Mouse (Mus musculus) liver, adult 2 months (tissue): ENCODE results near the gene Myl3. TPM values are rescaled to one million over a fixed set of nuclear protein-coding genes. Genes with fewer than 3 reads are reported as not detected.

Experiments used
- DNase-seq: peaks from one replicate; pipeline ENCODE4 v3.0.0-alpha.2; 2011; ENCODE audit warnings: low read depth, low spot score; ENCODE audit errors: extremely low read depth
- H3K27ac ChIP-seq: fragments of 200-500 bp; replicated peaks from 2 replicates; pipeline ENCODE4 v1.5.1; 2012; ENCODE audit warnings: low read depth, mild to moderate bottlenecking, control low read depth, inconsistent platforms, low read length; ENCODE audit not compliant: insufficient read depth
- H3K27me3 ChIP-seq: fragments of 200-500 bp; 2 replicates; pipeline ENCODE4 v1.6.1; 2012; ENCODE audit warnings: mild to moderate bottlenecking, moderate library complexity, low read length, inconsistent platforms; ENCODE audit not compliant: control insufficient read depth, insufficient read depth
- H3K36me3 ChIP-seq: fragments of 200-500 bp; 2 replicates; pipeline ENCODE4 v1.6.1; 2012; ENCODE audit warnings: low read length, inconsistent platforms; ENCODE audit not compliant: control insufficient read depth, insufficient read depth
- H3K4me1 ChIP-seq: fragments of 200-500 bp; 2 replicates; pipeline ENCODE4 v1.6.1; 2011; ENCODE audit warnings: low read length; ENCODE audit not compliant: control insufficient read depth, insufficient read depth
- H3K4me3 ChIP-seq: fragments of 200-500 bp; 2 replicates; pipeline ENCODE4 v1.5.1; 2011; ENCODE audit warnings: low read depth, mild to moderate bottlenecking, control low read depth, low read length, moderate library complexity; ENCODE audit not compliant: insufficient read depth
- H3K79me2 ChIP-seq: fragments of 200-500 bp; 2 replicates; pipeline ENCODE4 v1.6.1; 2012; ENCODE audit warnings: inconsistent platforms, mild to moderate bottlenecking, low read length, moderate library complexity; ENCODE audit not compliant: control insufficient read depth, insufficient read depth
- H3K9ac ChIP-seq: fragments of 200-500 bp; 2 replicates; pipeline ENCODE4 v1.6.1; 2012; ENCODE audit warnings: low read depth, mild to moderate bottlenecking, control low read depth, inconsistent platforms, low read length
- CTCF ChIP-seq: fragments of 200-500 bp; IDR thresholded peaks from 2 replicates; pipeline ENCODE4 v1.5.1; 2011; ENCODE audit warnings: low read depth, low read length, control low read depth
- POLR2A ChIP-seq: fragments of 200-500 bp; IDR thresholded peaks from 2 replicates; pipeline ENCODE4 v1.6.1; 2011; ENCODE audit warnings: low read length, control low read depth; ENCODE audit not compliant: insufficient read depth; ENCODE audit errors: extremely low read depth
- WGBS: fragments of 180-500 bp; shearing (Covaris S2); methylation state at CpG from one replicate; pipeline ENCODE4 v1.1.7; 2018; 5-methylcytosine and 5-hydroxymethylcytosine counted together
- polyA plus RNA-seq: library from polyadenylated mRNA; depleted of rRNA; stranded (reverse); fragments of >200 nt; gene quantifications from 2 replicates; pipeline ENCODE4 v1.2.3, GENCODE M21; 2012
- total RNA-seq: library from RNA; depleted of rRNA; stranded (reverse); fragments of >200 nt; gene quantifications from 2 replicates; pipeline ENCODE4 v1.2.3, GENCODE M21; 2014

Gene Myl3
- total and polyA plus RNA-seq, 2 experiments, result 0.55 TPM; not detected in 1

- H3K36me3 ChIP-seq, result peaks cover 11% of the 10 kb centered on the region; the same call in 1 of the 2 replicates
- H3K27me3 ChIP-seq, result no peaks in the 10 kb centered on the region
- no peak overlapping the region for H3K27ac ChIP-seq
- H3K79me2 ChIP-seq, result no peaks in the 10 kb centered on the region
- no peak for TF ChIP-seq CTCF
- TF ChIP-seq POLR2A, result no peak
- H3K4me3 ChIP-seq, result no peak overlapping the region
- no peaks in the 10 kb centered on the region for H3K4me1 ChIP-seq
- WGBS, result 93% methylated on average over 6 of the region's 6 CpGs
- H3K9ac ChIP-seq, result no peak overlapping the region
- no peak for DNase-seq
These were observed 29.7 kb upstream of the Myl3 start for GRCm38 (mm10) chr9:110711996-110712395.

- DNase-seq, result no peak
- TF ChIP-seq POLR2A (no peak), CTCF (no peak)
- Histone ChIP-seq H3K4me3 (no peak overlapping the region), H3K27me3 (no peaks in the 10 kb centered on the region), H3K9ac (no peak overlapping the region), H3K36me3 (peaks cover 11% of the 10 kb centered on the region; the same call in 1 of the 2 replicates), H3K27ac (no peak overlapping the region), H3K4me1 (no peaks in the 10 kb centered on the region), H3K79me2 (no peaks in the 10 kb centered on the region)
- WGBS, result 81% methylated on average over 4 of the region's 4 CpGs
These were observed 29.1 kb upstream of the Myl3 start for GRCm38 (mm10) chr9:110712545-110712944.

GRCm38 (mm10) chr9:110713389-110713788 lies 28.3 kb upstream of the Myl3 start:
- 87% methylated on average over 1 of the region's 1 CpGs for WGBS
- H3K4me1 ChIP-seq, result peaks cover 4% of the 10 kb centered on the region
- no peak overlapping the region for H3K4me3 ChIP-seq
- H3K27me3 ChIP-seq, result no peaks in the 10 kb centered on the region
- peaks cover 11% of the 10 kb centered on the region; the same call in 1 of the 2 replicates for H3K36me3 ChIP-seq
- H3K27ac ChIP-seq, result no peak overlapping the region
- no peaks in the 10 kb centered on the region for H3K79me2 ChIP-seq
- DNase-seq, result no peak
- H3K9ac ChIP-seq, result no peak overlapping the region
- TF ChIP-seq CTCF (no peak), POLR2A (no peak)

GRCm38 (mm10) chr9:110715426-110715825 lies 26.2 kb upstream of the Myl3 start:
- no peak for DNase-seq
- Histone ChIP-seq H3K4me1 (peaks cover 6% of the 10 kb centered on the region), H3K27ac (no peak overlapping the region), H3K36me3 (peaks cover 11% of the 10 kb centered on the region; the same call in 1 of the 2 replicates), H3K9ac (no peak overlapping the region), H3K79me2 (no peaks in the 10 kb centered on the region), H3K4me3 (no peak overlapping the region), H3K27me3 (no peaks in the 10 kb centered on the region)
- WGBS, result 66% methylated on average over 1 of the region's 1 CpGs
- peak; percentile 22; the same call in 1 of the 2 replicates for TF ChIP-seq CTCF
- TF ChIP-seq POLR2A, result no peak

GRCm38 (mm10) chr9:110716775-110717174 lies 24.9 kb upstream of the Myl3 start:
- H3K27ac ChIP-seq, result no peak overlapping the region
- H3K9ac ChIP-seq, result no peak overlapping the region
- H3K4me1 ChIP-seq, result peaks cover 6% of the 10 kb centered on the region
- no peak for TF ChIP-seq POLR2A
- TF ChIP-seq CTCF, result peak; percentile 73
- peak; percentile 31 for DNase-seq
- peaks cover 6% of the 10 kb centered on the region; the same call in 1 of the 2 replicates for H3K36me3 ChIP-seq
- 40% methylated on average over 4 of the region's 4 CpGs for WGBS
- no peaks in the 10 kb centered on the region for H3K27me3 ChIP-seq
- no peaks in the 10 kb centered on the region for H3K79me2 ChIP-seq
- no peak overlapping the region for H3K4me3 ChIP-seq

- H3K36me3 ChIP-seq, result 0 out of 2 replicates have a peak, but pooled peaks cover under 1% of the 10 kb centered on the region
These were observed 23.6 kb upstream of the Myl3 start for GRCm38 (mm10) chr9:110718071-110718470.

More at GRCm38 (mm10) chr9:110718071-110718470, 23.6 kb upstream of the Myl3 start:
- Histone ChIP-seq H3K79me2 (no peaks in the 10 kb centered on the region), H3K4me3 (no peak overlapping the region), H3K27me3 (no peaks in the 10 kb centered on the region), H3K9ac (no peak overlapping the region), H3K4me1 (peaks cover 6% of the 10 kb centered on the region), H3K27ac (no peak overlapping the region)
- 20% methylated on average over 6 of the region's 6 CpGs for whole genome bisulfite sequencing
- DNase-seq, result peak; percentile 43
- TF ChIP-seq CTCF, result no peak
- TF ChIP-seq POLR2A, result no peak
